Mouse (Mus musculus) embryo, embryonic 11.5 days (tissue): ENCODE results near the gene Ephb6.
"Not testable (repeated sequence)": the region's sequence is repeated elsewhere in the genome, so short reads cannot be mapped to it uniquely, and the experiment has no call there.

Experiments used
- DNase-seq: peaks from one replicate; pipeline ENCODE4 v3.0.0-alpha.2; 2012; ENCODE audit warnings: low read depth, low spot score

Gene Ephb6

DNA sequence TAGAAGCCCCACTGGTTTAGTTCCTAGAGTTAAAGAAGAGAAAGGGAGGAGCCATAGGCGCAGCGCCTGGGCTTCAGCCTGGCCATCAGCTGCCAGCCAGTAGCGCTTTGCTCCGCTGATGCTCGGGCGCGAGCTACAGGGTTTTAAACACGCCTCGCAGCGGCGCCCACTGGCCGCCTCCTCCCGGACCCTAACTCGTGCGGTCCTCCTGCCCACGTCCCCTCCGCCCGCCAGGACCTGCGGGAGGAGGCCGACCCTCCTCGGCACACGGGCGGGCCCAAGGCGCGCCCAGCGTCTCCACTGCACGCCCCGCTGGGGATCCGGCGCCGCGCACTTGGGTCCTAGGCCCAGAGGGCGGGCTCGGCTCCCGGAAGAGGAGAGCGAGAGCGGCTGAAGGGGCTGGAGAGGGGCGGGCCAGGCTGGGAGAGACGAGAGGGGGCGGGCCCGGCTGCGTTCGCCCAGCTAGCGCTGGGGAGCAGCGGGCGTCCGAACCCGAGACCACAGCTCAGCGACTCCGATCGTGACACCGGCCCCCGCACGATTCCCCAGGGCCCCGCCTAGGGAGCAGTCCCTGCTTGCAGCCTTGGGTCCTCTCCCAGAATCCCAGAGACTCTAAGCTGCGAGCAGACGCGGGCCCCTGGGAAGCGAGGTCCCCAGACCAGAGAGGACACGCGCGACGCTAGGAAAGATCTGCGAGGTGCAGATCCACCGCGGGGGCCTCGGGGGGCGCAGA is at the start of gene Ephb6:
Gene Ephb6 (plus strand): TSS at position 422 of the 733 bp plus-strand sequence.
- peak; percentile 75 for DNase-seq

- DNase-seq, result peak; percentile 4
Measured at GRCm38 (mm10) chr6:41556389-41556788, 48.9 kb upstream of the Ephb6 start.

- DNase-seq, result no peak
Measured at GRCm38 (mm10) chr6:41557468-41557867, 47.8 kb upstream of the Ephb6 start.

DNA sequence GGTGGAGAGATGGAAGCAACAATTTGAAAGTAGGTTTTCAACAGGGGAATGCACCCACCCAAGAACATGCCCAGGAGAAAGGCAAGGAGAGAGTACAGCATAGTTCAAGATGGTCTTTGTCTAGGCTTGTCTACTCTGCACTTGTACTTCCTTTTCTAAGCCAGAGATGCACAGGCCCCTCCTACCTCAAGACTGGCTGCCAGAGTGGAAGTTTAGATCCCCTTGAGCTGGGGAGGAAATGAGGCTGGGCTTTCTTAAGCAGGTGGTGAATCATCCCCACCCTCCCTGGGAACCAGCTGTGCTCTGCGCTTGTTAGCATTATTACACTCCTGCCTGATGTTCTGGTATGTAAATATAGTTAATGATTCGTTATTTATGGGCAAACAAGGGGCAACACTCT is 47.0 kb upstream of the Ephb6 start:
- no peak for DNase-seq

DNA sequence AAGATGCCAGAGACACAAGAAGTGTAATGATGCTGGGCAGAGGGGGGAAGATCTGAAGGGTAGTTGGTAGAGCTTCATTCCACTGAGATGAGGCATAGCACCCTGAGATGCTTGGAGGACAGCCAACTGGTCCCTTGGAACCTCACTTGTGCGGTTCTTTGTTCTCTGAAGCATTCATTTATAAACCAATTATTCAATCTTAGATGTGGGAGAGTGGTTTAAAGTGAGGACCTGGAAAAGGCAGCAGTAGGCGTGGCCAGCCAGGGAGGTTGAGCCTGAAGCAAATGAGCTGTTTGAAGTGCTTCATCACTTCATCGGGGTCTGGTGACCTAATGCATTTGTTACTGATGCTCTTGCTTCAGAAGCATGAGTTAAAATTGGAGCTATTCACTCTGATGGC is 46.0 kb upstream of the Ephb6 start:
- no peak for DNase-seq

DNA sequence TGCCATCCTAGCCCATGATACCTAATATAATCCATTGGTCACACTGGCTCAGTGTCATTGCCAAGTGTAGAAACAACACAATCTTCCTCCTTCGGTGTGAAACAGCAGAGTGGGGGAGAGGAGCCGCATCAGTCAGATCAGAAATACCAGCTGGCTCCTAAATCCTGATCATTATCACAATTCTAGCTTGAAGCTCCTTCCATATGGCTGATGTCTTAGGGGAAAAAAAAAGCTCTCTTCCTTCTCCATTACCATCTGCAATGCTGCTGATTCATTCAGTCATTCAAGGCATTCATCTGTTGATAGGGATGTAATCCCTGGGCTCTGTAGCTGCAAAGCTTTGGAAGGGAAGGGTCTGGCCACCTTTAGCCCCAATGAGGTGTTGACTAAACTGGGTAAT is 45.0 kb upstream of the Ephb6 start:
- DNase-seq, result no peak

DNA sequence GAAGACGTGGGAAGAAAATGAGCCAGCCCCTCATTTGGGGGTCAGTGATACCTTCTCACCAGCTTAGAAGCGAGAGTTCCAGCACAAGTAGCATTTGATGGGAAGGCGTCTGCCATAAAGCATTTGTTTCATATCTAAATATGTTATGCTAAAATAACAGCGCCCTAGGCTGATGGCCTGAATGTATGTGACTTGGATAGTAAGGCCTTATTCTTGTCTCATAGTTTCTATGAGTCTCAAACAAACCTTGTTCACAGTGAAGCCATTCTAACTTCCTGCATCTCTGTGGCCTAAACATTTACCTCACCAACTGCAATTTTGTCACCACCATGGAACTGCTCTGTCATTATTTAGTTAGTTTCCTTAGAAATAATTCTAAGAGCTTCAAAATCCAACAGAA is 42.7 kb upstream of the Ephb6 start:
- no peak for DNase-seq

DNA sequence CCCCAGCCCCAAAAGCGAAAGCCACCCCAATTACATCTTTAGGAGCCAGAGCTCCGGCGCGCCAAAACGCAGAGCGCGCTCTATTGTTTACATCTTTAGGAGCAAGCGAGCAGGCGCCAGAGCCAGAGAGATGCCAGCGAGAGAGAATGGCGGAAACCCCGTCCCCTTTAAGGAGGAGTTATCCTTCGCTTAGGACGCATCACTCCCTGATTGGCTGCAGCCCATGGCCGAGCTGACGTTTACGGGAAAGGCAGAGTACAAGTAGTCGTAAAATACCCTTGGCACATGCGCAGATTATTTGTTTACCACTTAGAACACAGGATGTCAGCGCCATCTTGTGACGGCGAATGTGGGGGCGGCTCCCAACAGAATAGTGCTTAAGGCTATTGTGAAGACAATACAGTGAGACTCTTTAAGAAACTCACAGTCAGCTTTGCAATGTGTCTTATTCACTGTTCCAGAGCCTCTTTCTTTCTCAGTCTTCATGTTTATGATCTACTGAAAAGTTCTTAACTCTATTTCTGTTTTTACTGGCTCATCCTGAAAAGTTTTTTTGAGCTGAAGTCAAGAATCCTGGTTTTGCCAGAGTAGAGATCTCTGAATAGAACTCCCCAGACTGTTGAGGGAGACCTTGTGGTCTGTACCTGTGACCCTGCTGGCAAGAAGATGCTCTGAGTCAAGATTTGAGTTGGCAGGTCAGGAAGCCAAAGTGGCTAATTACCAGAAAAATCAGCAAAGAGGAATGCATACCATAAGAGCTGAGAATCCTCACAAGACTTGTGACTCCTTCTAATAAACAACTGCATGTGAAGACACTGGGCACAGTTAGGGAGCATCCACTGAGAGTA is 42.0 kb upstream of the Ephb6 start:
- not testable (repeated sequence) for DNase-seq

DNA sequence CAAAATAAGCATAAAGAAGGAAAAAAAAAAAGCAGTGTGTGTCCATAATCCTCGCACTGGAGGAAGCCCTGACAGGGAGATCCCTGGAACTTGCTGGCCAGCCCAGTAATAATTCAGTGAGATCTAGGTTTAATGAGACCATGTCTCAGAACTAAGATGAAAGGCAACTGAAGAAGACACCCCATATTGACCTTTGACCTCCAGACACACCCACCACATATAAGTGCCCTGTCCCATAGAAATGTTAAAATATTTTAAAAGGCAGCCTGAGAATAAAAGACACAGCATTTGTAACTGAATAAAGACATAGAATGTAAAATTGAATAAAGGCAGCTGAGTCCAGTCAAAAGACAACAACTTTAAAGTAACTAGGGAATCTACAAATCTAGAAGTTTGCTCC is 40.0 kb upstream of the Ephb6 start:
- no peak for DNase-seq

DNA sequence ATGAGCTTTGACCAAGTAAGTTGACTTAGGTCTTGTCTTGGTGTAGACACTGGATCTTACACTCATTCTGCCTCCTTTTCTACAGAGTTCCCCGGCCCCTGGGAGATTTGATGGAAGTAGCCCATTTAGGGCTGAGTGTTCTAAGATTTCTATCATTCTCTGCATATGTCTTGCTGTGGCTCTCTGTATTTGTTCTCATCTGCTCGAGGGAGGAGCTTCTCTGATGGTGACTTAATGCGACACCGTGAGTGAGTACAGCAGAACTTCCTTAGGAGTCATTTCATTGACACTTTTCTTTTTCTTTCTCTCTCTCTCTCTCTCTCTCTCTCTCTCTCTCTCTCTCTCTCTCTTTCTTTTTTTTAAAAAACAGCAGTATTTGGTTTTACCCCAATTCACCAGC is 38.3 kb upstream of the Ephb6 start:
- no peak for DNase-seq

- no peak for DNase-seq
Measured at GRCm38 (mm10) chr6:41569078-41569477, 36.2 kb upstream of the Ephb6 start.

DNA sequence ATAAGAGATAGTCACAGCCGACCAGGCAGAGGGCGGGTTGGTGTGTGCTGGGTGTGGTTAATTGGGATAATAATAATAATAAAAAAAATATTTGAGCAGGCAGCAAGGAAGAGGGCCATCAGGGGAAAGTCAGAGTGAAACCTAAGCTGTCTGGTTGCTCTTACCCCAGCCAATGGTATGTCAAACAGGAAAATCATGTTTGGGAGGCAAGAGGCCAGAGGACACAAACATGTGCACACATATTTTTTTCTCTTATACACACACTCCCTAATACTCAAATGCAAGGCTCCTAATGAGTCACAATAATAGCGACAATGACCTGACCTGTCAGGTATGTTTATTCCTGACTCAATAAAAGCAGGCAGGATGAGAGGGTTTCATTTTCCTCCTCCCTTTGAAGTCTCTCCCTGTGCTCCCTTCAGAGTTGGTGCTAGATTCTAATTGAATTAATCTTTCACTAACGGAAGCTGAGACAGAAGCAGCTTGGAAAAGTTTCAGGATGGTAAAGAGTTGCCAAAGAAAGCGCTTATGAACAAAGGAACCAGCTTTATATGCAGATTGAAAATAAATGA is 28.7 kb upstream of the Ephb6 start:
- no peak for DNase-seq

DNA sequence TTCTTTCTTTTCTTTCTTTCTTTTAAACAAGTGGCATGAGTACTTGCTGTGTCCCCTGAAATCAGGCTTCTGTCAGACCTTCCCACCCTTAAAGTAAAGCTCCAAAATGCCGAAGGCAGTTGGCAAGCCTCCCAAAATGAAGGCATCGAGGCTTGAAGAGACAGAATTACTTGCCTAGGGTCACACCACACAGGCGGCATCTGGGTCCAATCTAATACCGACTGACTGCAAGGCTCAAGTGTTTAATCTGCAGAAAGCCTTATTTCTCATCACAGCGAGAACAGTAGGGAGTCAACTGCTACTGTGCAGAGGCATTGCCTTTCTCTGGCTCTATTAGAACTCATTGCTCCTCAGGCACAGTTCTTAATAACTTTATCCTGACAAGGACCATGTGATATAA is 28.0 kb upstream of the Ephb6 start:
- no peak for DNase-seq

DNA sequence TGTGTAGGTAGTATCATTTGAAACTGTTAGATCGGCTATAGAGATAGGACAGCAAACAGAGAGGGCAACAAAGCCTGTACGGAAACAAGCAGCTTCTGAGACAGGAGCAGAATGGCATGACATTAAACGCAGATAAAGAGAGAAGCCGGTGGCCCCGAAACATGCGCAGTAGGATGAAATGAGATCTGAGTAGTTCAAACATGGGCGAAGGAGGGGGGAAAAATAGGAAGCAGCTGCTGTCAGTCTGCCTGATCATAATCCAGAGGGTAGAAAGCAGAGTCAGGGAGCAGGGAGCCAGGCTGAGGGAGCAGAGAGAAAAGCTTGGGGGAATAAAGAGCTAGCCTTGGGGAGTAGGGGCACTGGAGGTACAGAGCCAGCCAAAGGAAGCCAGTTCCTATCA is 24.0 kb upstream of the Ephb6 start:
- DNase-seq, result no peak

DNA sequence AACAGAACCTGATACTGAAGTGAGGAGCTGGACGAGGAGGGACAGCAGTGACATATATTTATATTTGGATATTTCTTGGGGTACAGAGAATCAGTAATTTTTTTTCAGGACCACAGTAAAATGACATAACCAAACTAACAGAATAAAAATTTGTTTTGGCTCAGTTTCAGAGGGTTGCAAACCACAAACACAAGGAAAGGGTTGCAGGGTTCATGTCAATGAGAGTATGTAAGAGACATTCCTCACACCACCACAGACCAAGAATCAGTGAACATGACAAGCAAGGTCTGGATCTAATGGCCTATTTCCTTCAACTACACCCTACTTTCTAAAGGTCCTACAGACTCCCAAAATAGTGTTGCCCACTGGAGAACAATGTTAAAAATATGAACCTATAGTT is 23.1 kb upstream of the Ephb6 start:
- no peak for DNase-seq

DNA sequence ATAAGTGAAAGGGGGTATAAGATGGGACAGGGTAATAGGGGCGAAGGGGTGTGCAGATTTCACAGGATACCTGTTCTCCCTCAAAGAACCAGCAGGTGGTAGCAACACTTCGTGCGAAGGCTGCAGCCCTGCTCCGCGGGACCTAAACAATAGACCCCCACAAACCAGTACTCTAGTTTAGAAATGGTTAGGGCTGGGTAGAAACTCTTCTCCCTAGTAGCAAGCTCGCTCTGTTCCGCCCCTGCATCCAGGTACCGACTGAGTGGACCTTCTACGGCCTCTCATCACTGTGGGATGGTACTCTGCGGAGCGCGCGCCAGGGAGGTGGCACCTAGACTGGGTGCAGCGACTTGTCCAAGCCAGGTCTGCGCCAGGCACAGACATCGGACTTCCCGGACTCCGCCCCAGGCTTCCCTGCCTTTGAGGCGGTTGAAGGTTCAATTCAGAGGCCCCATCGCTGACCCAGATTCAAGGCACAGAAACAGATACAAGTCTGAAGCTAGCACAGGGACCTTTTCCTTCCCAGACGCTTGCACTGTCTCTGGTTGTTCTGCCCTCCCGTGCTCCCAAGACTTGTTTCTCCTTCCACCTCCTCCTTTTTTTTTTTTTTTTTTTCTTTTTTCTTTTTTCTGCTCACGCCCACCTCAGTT is 756 bp upstream of the Ephb6 start:
- peak; percentile 53 for DNase-seq

- no peak for DNase-seq
Measured at GRCm38 (mm10) chr6:41605794-41606104, 467 bp downstream of the Ephb6 start.

GRCm38 (mm10) chr6:41606214-41606613 is 932 bp downstream of the Ephb6 start:
- DNase-seq, result no peak

DNA sequence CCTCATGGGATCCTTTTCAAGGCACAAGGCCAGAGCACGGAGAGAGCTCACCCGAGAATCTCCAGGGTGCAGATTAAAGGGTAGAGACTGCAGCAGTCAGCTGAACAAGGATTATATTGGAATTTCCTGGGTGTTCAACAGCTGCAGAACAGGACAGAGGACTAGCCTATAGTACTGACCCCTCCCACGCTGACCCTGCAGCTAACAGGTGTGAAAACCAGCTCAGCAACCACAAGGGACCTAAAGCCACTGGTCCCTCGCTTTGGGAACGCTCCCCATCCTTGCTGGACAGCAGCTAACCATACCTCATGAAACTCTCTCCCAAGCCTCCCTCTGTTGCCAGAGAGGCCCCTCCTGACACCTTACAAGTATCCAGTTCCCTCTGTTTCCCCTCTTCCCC is 2.4 kb downstream of the Ephb6 start:
- no peak for DNase-seq

- DNase-seq, result no peak
Measured at GRCm38 (mm10) chr6:41620173-41620798, 15.0 kb downstream of the Ephb6 start.

DNA sequence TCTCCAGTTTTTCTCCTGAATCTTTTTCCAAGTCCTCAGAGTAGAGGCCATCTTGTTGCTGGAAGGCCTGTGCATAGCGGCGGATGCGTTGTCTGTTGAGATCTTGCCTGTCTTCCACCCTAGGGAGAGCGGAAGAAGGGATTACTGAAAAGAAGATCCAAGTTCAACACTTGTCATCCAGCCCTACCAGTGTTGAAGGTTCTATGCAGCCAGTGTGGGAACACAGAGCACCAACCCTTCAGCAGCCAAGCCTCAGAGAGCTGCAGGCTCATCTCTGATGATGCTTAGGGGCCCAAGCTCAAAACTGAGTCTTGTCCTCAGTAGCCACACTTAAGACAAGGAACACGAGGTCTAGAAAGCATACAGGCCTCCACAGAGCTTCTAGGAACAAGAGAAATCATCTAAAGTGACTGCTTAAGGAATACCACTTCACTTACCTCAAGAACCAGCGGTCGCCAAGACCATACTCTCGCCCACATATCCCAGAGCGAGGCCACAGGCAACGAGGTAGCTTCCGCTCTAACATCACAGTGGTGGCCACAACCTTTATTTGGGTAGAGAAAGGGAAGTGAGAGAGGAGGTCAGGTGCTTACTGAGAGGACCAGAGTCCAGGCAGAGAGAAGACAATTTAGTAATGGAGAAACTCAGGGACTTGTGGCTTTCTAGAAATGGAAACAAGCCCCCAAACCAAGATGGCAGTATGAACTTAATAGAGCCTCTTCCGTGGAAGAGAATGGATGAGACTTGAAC is 16.1 kb downstream of the Ephb6 start:
- no peak for DNase-seq
